8 mouse cellular contexts compared by ENCODE assay signal in the genomic region with DNA sequence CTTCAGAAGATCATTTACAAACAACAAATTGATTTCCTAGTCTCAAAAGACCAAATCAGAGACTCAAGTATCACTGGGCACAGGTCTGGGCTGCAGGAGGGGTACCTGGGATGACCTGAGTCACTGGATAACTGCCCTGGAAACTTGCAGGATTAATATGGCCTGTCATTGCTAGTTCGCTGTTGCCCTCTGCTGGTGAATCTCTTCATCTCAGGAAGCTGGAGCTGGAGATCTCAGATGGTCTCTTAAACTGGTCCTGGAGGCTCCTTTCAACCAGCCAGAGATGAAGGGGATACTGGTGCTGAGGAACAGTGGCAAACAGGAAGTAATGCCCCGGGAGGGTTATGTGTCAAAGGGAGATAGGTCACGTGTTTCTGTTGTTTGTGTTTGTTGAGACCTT.
DNase-seq lines count a peak whose midpoint lies in the region; ATAC-seq lines count a peak whose summit lies in the region.
"Had no signal": no experiment of that assay in that cellular context is flagged by ENCODE, and none has a peak within 500 bp of the region (broad histone marks: within the 10 kb centered on the region; RNA-seq: fewer than 3 reads in every experiment).

No protein-coding gene starts in this region.

- ATAC-seq in intestine, embryonic 14.5 days (replicated peaks; ENCODE audit: low FRiP score, low TSS enrichment, low read depth): no peak
- ATAC-seq in midbrain, embryonic 12.5 days (ENCODE audit: low FRiP score, low read depth): peak; percentile 65

- no peak overlapping the region for H3K27ac ChIP-seq in intestine, embryonic 14.5 days (ENCODE audit: low read depth)
- no peak overlapping the region for H3K27ac ChIP-seq in midbrain, embryonic 12.5 days (replicated peaks)
- H3K27ac ChIP-seq: liver, embryonic 15.5 days had no signal

- no peak overlapping the region for H3K4me3 ChIP-seq in intestine, embryonic 14.5 days (ENCODE audit: low read depth, low read length)
- H3K4me3 ChIP-seq in midbrain, embryonic 12.5 days: no peak overlapping the region
- H3K4me3 ChIP-seq: liver, embryonic 15.5 days had no signal

- H3K9me3 ChIP-seq in intestine, embryonic 14.5 days (ENCODE audit: control insufficient read depth, low read length): no peaks in the 10 kb centered on the region
- H3K9me3 ChIP-seq in midbrain, embryonic 12.5 days: no peaks in the 10 kb centered on the region
- H3K9me3 ChIP-seq: liver, embryonic 15.5 days had no signal

- DNase-seq in ZHBTc4 (ENCODE audit: low read depth, low spot score): peak; percentile 75
- peak; percentile 48 to 53 for DNase-seq in cerebellum, adult 18-20 months
- peak; percentile 63 for DNase-seq in forelimb bud, embryonic 11.5 days (ENCODE audit: low read depth, low spot score)
- DNase-seq in intestine, embryonic 14.5 days (ENCODE audit: low spot score): peak; percentile 83
- DNase-seq in left cerebral cortex, adult 18-20 months (ENCODE audit: low spot score in 2 of 2): peak; percentile 74 to 84
- DNase-seq in spleen, postnatal 4 days (ENCODE audit: low spot score in 2 of 2): peak; percentile 13 to 62

- H3K27me3 ChIP-seq in intestine, embryonic 14.5 days (replicated peaks; ENCODE audit: control insufficient read depth, insufficient read depth, low read length): no peaks in the 10 kb centered on the region
- H3K27me3 ChIP-seq in midbrain, embryonic 12.5 days: no peaks in the 10 kb centered on the region
- H3K27me3 ChIP-seq: liver, embryonic 15.5 days had no signal

- H3K4me2 ChIP-seq in intestine, embryonic 14.5 days (ENCODE audit: low read length): no peak overlapping the region
- no peak overlapping the region for H3K4me2 ChIP-seq in midbrain, embryonic 12.5 days (replicated peaks)
- H3K4me2 ChIP-seq: liver, embryonic 15.5 days had no signal

- no peaks in the 10 kb centered on the region for H3K4me1 ChIP-seq in intestine, embryonic 14.5 days (replicated peaks; ENCODE audit: control insufficient read depth, insufficient read depth, low read length)
- H3K4me1 ChIP-seq in midbrain, embryonic 12.5 days: no peaks in the 10 kb centered on the region
- H3K4me1 ChIP-seq: liver, embryonic 15.5 days had no signal

- H3K36me3 ChIP-seq in intestine, embryonic 14.5 days (ENCODE audit: control insufficient read depth, insufficient read depth, low read length): no peaks in the 10 kb centered on the region
- H3K36me3 ChIP-seq in midbrain, embryonic 12.5 days: no peaks in the 10 kb centered on the region
- H3K36me3 ChIP-seq: liver, embryonic 15.5 days had no signal

- no peak overlapping the region for H3K9ac ChIP-seq in intestine, embryonic 14.5 days (ENCODE audit: low read length)
- H3K9ac ChIP-seq in midbrain, embryonic 12.5 days (replicated peaks): no peak overlapping the region
- H3K9ac ChIP-seq: liver, embryonic 15.5 days had no signal

- 4% methylated on average over 3 of the region's 3 CpGs for WGBS in intestine, embryonic 14.5 days
- WGBS in midbrain, embryonic 12.5 days: 9% methylated on average over 3 of the region's 3 CpGs
